Mouse (Mus musculus) small intestine, adult 2 months (tissue): ENCODE results near the gene Ndufs2. TPM values are rescaled to one million over a fixed set of nuclear protein-coding genes. Genes with fewer than 3 reads are reported as not detected.

Source experiments
- H3K27ac ChIP-seq: fragments of 200-500 bp; 2 replicates; pipeline ENCODE4 v1.5.1; 2012; ENCODE audit warnings: low read depth, low read length, control low read depth, inconsistent platforms; ENCODE audit not compliant: insufficient read depth
- H3K27me3 ChIP-seq: fragments of 200-500 bp; 2 replicates; pipeline ENCODE4 v1.6.1; 2012; ENCODE audit warnings: mild to moderate bottlenecking, moderate library complexity, low read length, inconsistent platforms; ENCODE audit not compliant: control insufficient read depth, insufficient read depth
- H3K36me3 ChIP-seq: fragments of 200-500 bp; 2 replicates; pipeline ENCODE4 v1.6.1; 2012; ENCODE audit warnings: mild to moderate bottlenecking, low read length, control low read depth, inconsistent platforms; ENCODE audit not compliant: control insufficient read depth, insufficient read depth
- H3K4me1 ChIP-seq: fragments of 200-500 bp; 2 replicates; pipeline ENCODE4 v1.6.1; 2012; ENCODE audit warnings: low read length, inconsistent platforms, mixed read lengths; ENCODE audit not compliant: control insufficient read depth, insufficient read depth, insufficient read length
- H3K4me3 ChIP-seq: fragments of 200-500 bp; 2 replicates; pipeline ENCODE4 v1.5.1; 2012; ENCODE audit warnings: low read depth, mild to moderate bottlenecking, control low read depth, inconsistent platforms, low read length, moderate library complexity
- CTCF ChIP-seq: fragments of 200-500 bp; IDR thresholded peaks from 2 replicates; pipeline ENCODE4 v1.5.1; 2012; ENCODE audit warnings: low read depth, mild to moderate bottlenecking, control low read depth, inconsistent platforms, low read length, moderate library complexity, mixed read lengths; ENCODE audit not compliant: insufficient replicate concordance, insufficient read length; ENCODE audit errors: extremely low read depth
- POLR2A ChIP-seq: fragments of 200-500 bp; IDR thresholded peaks from 2 replicates; pipeline ENCODE4 v1.6.1; 2012; ENCODE audit warnings: low read depth, mild to moderate bottlenecking, control low read depth, inconsistent platforms, low read length, moderate library complexity
- WGBS: fragments of 180-500 bp; shearing (Covaris S2); methylation state at CpG from one replicate; pipeline ENCODE4 v1.1.7; 2018; 5-methylcytosine and 5-hydroxymethylcytosine counted together
- polyA plus RNA-seq: library from polyadenylated mRNA; depleted of rRNA; stranded (reverse); fragments of >200 nt; gene quantifications from 2 replicates; pipeline ENCODE4 v1.2.3, GENCODE M21; 2012

Ndufs2 gene
- polyA plus RNA-seq, 1 experiment, result 116 TPM

GRCm38 (mm10) chr1:171288328-171288727 is 37.1 kb upstream of the Ndufs2 start:
- Histone ChIP-seq H3K36me3 (peaks cover 18% of the 10 kb centered on the region), H3K27me3 (no peaks in the 10 kb centered on the region), H3K4me3 (no peak overlapping the region), H3K4me1 (peaks cover 9% of the 10 kb centered on the region), H3K27ac (no peak overlapping the region)
- TF ChIP-seq CTCF (no peak), POLR2A (no peak)
- 69% methylated on average over 4 of the region's 4 CpGs for WGBS

GRCm38 (mm10) chr1:171287136-171288081 is 36.2 kb upstream of the Ndufs2 start, which contains the start of gene Usp21:
TSS of gene Usp21 (minus strand) at chr1:171287991.
- TF ChIP-seq CTCF (no peak), POLR2A (peak; percentile 75)
- H3K36me3 ChIP-seq, result peaks cover 21% of the 10 kb centered on the region
- no peaks in the 10 kb centered on the region for H3K27me3 ChIP-seq
- peak within 1 kb of the TSS; percentile 94 for H3K4me3 ChIP-seq
- H3K4me1 ChIP-seq, result peaks cover 8% of the 10 kb centered on the region
- under 1% methylated on average over 49 of the region's 49 CpGs for WGBS
- H3K27ac ChIP-seq, result peak within 1 kb of the TSS; percentile 43; the same call in 1 of the 2 replicates

- Histone ChIP-seq H3K27ac (no peak overlapping the region), H3K4me3 (no peak overlapping the region), H3K36me3 (peaks cover 21% of the 10 kb centered on the region), H3K27me3 (no peaks in the 10 kb centered on the region), H3K4me1 (peaks cover 5% of the 10 kb centered on the region)
- WGBS, result 88% methylated on average over 19 of the region's 19 CpGs
- no peak for TF ChIP-seq POLR2A
- TF ChIP-seq CTCF, result no peak
These were observed 35.3 kb upstream of the Ndufs2 start for GRCm38 (mm10) chr1:171286517-171286916.

GRCm38 (mm10) chr1:171285096-171285892 is 34.1 kb upstream of the Ndufs2 start:
- Histone ChIP-seq H3K27me3 (no peaks in the 10 kb centered on the region), H3K4me3 (peak overlapping the region; percentile 39), H3K4me1 (peaks cover 6% of the 10 kb centered on the region), H3K36me3 (peaks cover 21% of the 10 kb centered on the region), H3K27ac (no peak overlapping the region)
- WGBS, result 88% methylated on average over 20 of the region's 20 CpGs
- TF ChIP-seq CTCF (no peak), POLR2A (no peak)

GRCm38 (mm10) chr1:171284491-171284890 is 33.3 kb upstream of the Ndufs2 start:
- Histone ChIP-seq H3K36me3 (peaks cover 17% of the 10 kb centered on the region), H3K4me3 (no peak overlapping the region), H3K27ac (no peak overlapping the region), H3K4me1 (peaks cover 8% of the 10 kb centered on the region), H3K27me3 (no peaks in the 10 kb centered on the region)
- 85% methylated on average over 15 of the region's 15 CpGs for WGBS
- TF ChIP-seq CTCF (no peak), POLR2A (no peak)

- Histone ChIP-seq H3K4me3 (no peak overlapping the region), H3K27ac (no peak overlapping the region), H3K4me1 (peaks cover 8% of the 10 kb centered on the region), H3K36me3 (peaks cover 12% of the 10 kb centered on the region), H3K27me3 (no peaks in the 10 kb centered on the region)
- TF ChIP-seq POLR2A (no peak), CTCF (no peak)
- 90% methylated on average over 18 of the region's 18 CpGs for WGBS
These were observed 32.3 kb upstream of the Ndufs2 start for GRCm38 (mm10) chr1:171283188-171284160.
